Mouse (Mus musculus): ENCODE measurements around the gene Ovol2. TPM values are rescaled to one million over a fixed set of nuclear protein-coding genes. Genes with fewer than 3 reads are reported as not detected.
"Not testable (repeated sequence)": the region's sequence is repeated elsewhere in the genome, so short reads cannot be mapped to it uniquely, and the experiment has no call there.

Gene Ovol2
- total and polyA plus RNA-seq, 3 experiments: not detected

GRCm38 (mm10) chr2:144343158-144343557, 11.2 kb upstream of the Ovol2 start:
- Histone ChIP-seq H3K27me3 (replicated peaks) (no peaks in the 10 kb centered on the region), H3K4me2 (ENCODE audit: insufficient read depth, low read depth, poor library complexity, severe bottlenecking) (no peak overlapping the region), H3K9ac (ENCODE audit: insufficient read depth, low read depth) (no peak overlapping the region), H3K9me3 (replicated peaks; ENCODE audit: low read length) (no peaks in the 10 kb centered on the region), H3K4me3 (replicated peaks in 1 of 3; ENCODE audit: low read depth in 2 of 3, low read length in 2 of 3, poor library complexity in 1 of 3) (no peak overlapping the region), H3K36me3 (replicated peaks in 1 of 2; ENCODE audit: control insufficient read depth in 1 of 2, insufficient read depth in 1 of 2, low read length in 1 of 2) (peaks cover 11 to 42% of the 10 kb centered on the region in 2 experiments), H3K79me2 (replicated peaks; ENCODE audit: control insufficient read depth, extremely low read depth, insufficient read depth, poor library complexity, severe bottlenecking) (no peaks in the 10 kb centered on the region), H3K4me1 (ENCODE audit: control insufficient read depth in 1 of 2, insufficient read depth in 2 of 2) (peaks cover 0 to 8% of the 10 kb centered on the region in 2 experiments; a peak in 1 of 4 replicates), H3K27ac (ENCODE audit: insufficient read depth, low read depth) (no peak overlapping the region)
- in situ Hi-C loops (cut with MboI; ENCODE audit: low pct_ligation_motif_present, low pct_unique_long_range_greater_than_20kb, low sequenced_read_pairs): no loop called here
- no peak for DNase-seq (ENCODE audit: extremely low read depth)
- TF ChIP-seq JUND (conservative IDR thresholded peaks at IDR 0.05; ENCODE audit: low read depth, low read length) (no peak), RAD21 (IDR thresholded peaks at IDR 0.05; ENCODE audit: low read depth, low read length) (no peak), ZNF384 (IDR thresholded peaks at IDR 0.05; ENCODE audit: low read depth, low read length) (no peak), POLR2AphosphoS2 (IDR thresholded peaks at IDR 0.05; ENCODE audit: low read depth, low read length) (no peak), CHD2 (IDR thresholded peaks at IDR 0.05; ENCODE audit: low read length) (no peak), SMC3 (IDR thresholded peaks at IDR 0.05; ENCODE audit: low read depth, low read length) (no peak), MXI1 (IDR thresholded peaks at IDR 0.05; ENCODE audit: low read depth, low read length) (no peak), MEF2A (IDR thresholded peaks at IDR 0.05; ENCODE audit: borderline replicate concordance, low read depth, low read length) (no peak), NRF1 (IDR thresholded peaks at IDR 0.05; ENCODE audit: low read depth, low read length) (no peak), UBTF (IDR thresholded peaks at IDR 0.05; ENCODE audit: low read depth, low read length) (no peak), HCFC1 (IDR thresholded peaks at IDR 0.05; ENCODE audit: low read depth, low read length) (no peak), MYC (IDR thresholded peaks at IDR 0.05; ENCODE audit: low read depth, low read length) (no peak), USF1 (IDR thresholded peaks at IDR 0.05; ENCODE audit: low read depth, low read length) (no peak), RCOR1 (conservative IDR thresholded peaks at IDR 0.05; ENCODE audit: low read depth, low read length) (no peak), ELF1 (IDR thresholded peaks at IDR 0.05; ENCODE audit: low read depth, low read length) (no peak), KAT2A (IDR thresholded peaks at IDR 0.05; ENCODE audit: insufficient replicate concordance, low read length) (no peak)
- dilution Hi-C loops (cut with MboI; ENCODE audit: extremely low pct_ligation_motif_present, extremely low pct_unique_long_range_greater_than_20kb, low sequenced_read_pairs): no loop called here

GRCm38 (mm10) chr2:144338149-144338548, 6.2 kb upstream of the Ovol2 start:
- Histone ChIP-seq H3K36me3 (replicated peaks in 1 of 2; ENCODE audit: control insufficient read depth in 1 of 2, insufficient read depth in 1 of 2, low read length in 1 of 2) (peaks cover 7 to 26% of the 10 kb centered on the region in 2 experiments), H3K4me3 (replicated peaks in 1 of 3; ENCODE audit: low read depth in 2 of 3, low read length in 2 of 3, poor library complexity in 1 of 3) (peak overlapping the region in 2 of 3 experiments; percentile 40 to 58), H3K4me2 (ENCODE audit: insufficient read depth, low read depth, poor library complexity, severe bottlenecking) (peak overlapping the region; percentile 65), H3K9ac (ENCODE audit: insufficient read depth, low read depth) (peak overlapping the region; percentile 91), H3K4me1 (ENCODE audit: control insufficient read depth in 1 of 2, insufficient read depth in 2 of 2) (peaks cover 4 to 21% of the 10 kb centered on the region in 2 experiments)
- peak; percentile 83 for TF ChIP-seq ZNF384 (IDR thresholded peaks at IDR 0.05; ENCODE audit: low read depth, low read length)
- H3K9me3 ChIP-seq (replicated peaks; ENCODE audit: low read length); DNase-seq (ENCODE audit: extremely low read depth); H3K27ac ChIP-seq (ENCODE audit: insufficient read depth, low read depth); dilution Hi-C loops (cut with MboI; ENCODE audit: extremely low pct_ligation_motif_present, extremely low pct_unique_long_range_greater_than_20kb, low sequenced_read_pairs); H3K27me3 ChIP-seq (replicated peaks); in situ Hi-C loops (cut with MboI; ENCODE audit: low pct_ligation_motif_present, low pct_unique_long_range_greater_than_20kb, low sequenced_read_pairs); H3K79me2 ChIP-seq (replicated peaks; ENCODE audit: control insufficient read depth, extremely low read depth, insufficient read depth, poor library complexity, severe bottlenecking): not testable (repeated sequence)

Data from CH12.LX (cell line).